Comparison of ENCODE assay signal across 7 mouse cellular contexts in genomic region chr12:112724077-112724805, GRCm38 (mm10). TPM values are rescaled to one million over a fixed set of nuclear protein-coding genes. Genes with fewer than 3 reads are reported as not detected.
DNase-seq lines count a peak whose midpoint lies in the region; ATAC-seq and TF ChIP-seq lines count a peak whose summit lies in the region.

No protein-coding gene starts in this region.

- peaks cover 1% of the 10 kb centered on the region; the same call in 1 of the 2 replicates for H3K4me1 ChIP-seq in cortical plate, adult 2 months (ENCODE audit: control insufficient read depth, insufficient read depth, low read length)

- H3K27ac ChIP-seq in cortical plate, adult 2 months (ENCODE audit: insufficient read depth, low read length), result no peak overlapping the region

- DNase-seq in ES-CJ7 (ENCODE audit: low read depth, low spot score), result peak; percentile 80
- peak; percentile 79 for DNase-seq in adipocyte (ENCODE audit: low spot score)
- DNase-seq in heart, postnatal 10 days, result peak; percentile 72 to 84
- DNase-seq in layer of hippocampus, adult 9-10 months (ENCODE audit: low spot score), result peak; percentile 64
- DNase-seq in right cerebral cortex, postnatal 25 days, result peak; percentile 57

- peak; percentile 50 for TF ChIP-seq CTCF in cortical plate, adult 2 months (IDR thresholded peaks at IDR 0.05; ENCODE audit: extremely low read depth, insufficient read depth, low read length)

- no peak overlapping the region for H3K4me3 ChIP-seq in cortical plate, adult 2 months (ENCODE audit: insufficient read depth, low read length)

- TF ChIP-seq POLR2A in cortical plate, adult 2 months (IDR thresholded peaks at IDR 0.05; ENCODE audit: extremely low read depth, insufficient read depth, low read length), result no peak

- intact Hi-C loops in heart, postnatal 10 days (cut with DNase I), result no loop called here

- ATAC-seq in megakaryocyte, adult 5-6 weeks (ENCODE audit: poor library complexity, severe bottlenecking), result peak; percentile 69

RNA-seq across cellular contexts. Expression of gene Cep170b, which starts 4.0 kb away (rescaled TPM):
- 129 and 131 TPM in 2 replicates for polyA plus RNA-seq in cortical plate, adult 2 months (2012; rRNA removed)
- total RNA-seq in heart, postnatal 10 days (2021), result 10 to 100 TPM; 11.3 to 11.9 TPM
- total RNA-seq in megakaryocyte, adult 5-6 weeks (2015), result 0.41 and 1.2 TPM in 2 replicates
- 0.20 and 0.22 TPM in 2 replicates for total RNA-seq in megakaryocyte, adult 5-6 weeks (2017)

RNA-seq across cellular contexts. Expression of gene Pld4, which starts 36.2 kb away (rescaled TPM):
- polyA plus RNA-seq in cortical plate, adult 2 months (2012; rRNA removed), result 16.3 and 18.9 TPM in 2 replicates
- total RNA-seq in heart, postnatal 10 days (2021), result 1 to 10 TPM; 5.7 to 5.8 TPM
- 532 and 545 TPM in 2 replicates for total RNA-seq in megakaryocyte, adult 5-6 weeks (2015)
- total RNA-seq in megakaryocyte, adult 5-6 weeks (2017), result 316 and 364 TPM in 2 replicates

RNA-seq across cellular contexts. Expression of gene Zbtb42, which starts 45.6 kb away (rescaled TPM):
- 1.3 and 1.7 TPM in 2 replicates for polyA plus RNA-seq in cortical plate, adult 2 months (2012; rRNA removed)
- total RNA-seq in heart, postnatal 10 days (2021), result 1 to 10 TPM; 7.7 to 8.5 TPM
- 6.4 and 9.0 TPM in 2 replicates for total RNA-seq in megakaryocyte, adult 5-6 weeks (2015)
- total RNA-seq in megakaryocyte, adult 5-6 weeks (2017), result 3.9 and 4.7 TPM in 2 replicates

RNA-seq across cellular contexts. Expression of gene Akt1, which starts 49.6 kb away (rescaled TPM):
- polyA plus RNA-seq in cortical plate, adult 2 months (2012; rRNA removed), result 168 and 178 TPM in 2 replicates
- total RNA-seq in heart, postnatal 10 days (2021), result 100 to 1,000 TPM; 346 to 355 TPM
- 112 and 121 TPM in 2 replicates for total RNA-seq in megakaryocyte, adult 5-6 weeks (2015)
- total RNA-seq in megakaryocyte, adult 5-6 weeks (2017), result 112 and 118 TPM in 2 replicates

Comparison
In these comparisons a context has a peak if more than half of its experiments do, and no peak if none do; other contexts are left out.
1. RNA of gene Cep170b, which starts 4.0 kb away (total RNA-seq): 11.3 to 11.9 TPM in heart, postnatal 10 days; 0.20 to 1.2 TPM in megakaryocyte, adult 5-6 weeks; every median in the first group is over 4 times any median in the second.
2. RNA of gene Pld4, which starts 36.2 kb away (total RNA-seq): 316 to 545 TPM in megakaryocyte, adult 5-6 weeks; 5.7 to 5.8 TPM in heart, postnatal 10 days; every median in the first group is over 10 times any median in the second.
3. Peak in every context shown above with its lines, with median percentiles within 50 percentile points of each other: DNase-seq.